Comparison of ENCODE assay signal across 27 mouse cellular contexts in genomic region chr14:30409331-30409730, GRCm38 (mm10).
A peak's percentile ranks its signal among the peaks of the same experiment; 100 is the strongest.
DNase-seq lines count a peak whose midpoint lies in the region; ATAC-seq and TF ChIP-seq lines count a peak whose summit lies in the region.
"Had no signal": no experiment of that assay in that cellular context is flagged by ENCODE, and none has a peak within 500 bp of the region (broad histone marks: within the 10 kb centered on the region; RNA-seq: fewer than 3 reads in every experiment).

No protein-coding gene starts in this region.

- no peaks in the 10 kb centered on the region for H3K27me3 ChIP-seq in heart, embryonic 12.5 days (replicated peaks)
- H3K27me3 ChIP-seq in heart, embryonic 15.5 days, result no peaks in the 10 kb centered on the region
- no peaks in the 10 kb centered on the region for H3K27me3 ChIP-seq in liver, embryonic 11.5 days (replicated peaks; ENCODE audit: control insufficient read depth, insufficient read depth, low read length)
- no peaks in the 10 kb centered on the region for H3K27me3 ChIP-seq in liver, postnatal 0 days (ENCODE audit: insufficient read depth, low read length)
- H3K27me3 ChIP-seq in forebrain, embryonic 16.5 days (replicated peaks; ENCODE audit: control insufficient read depth, insufficient read depth, low read length), result no peaks in the 10 kb centered on the region
- H3K27me3 ChIP-seq: embryonic facial prominence, embryonic 13.5 days; forebrain, embryonic 12.5 days; forebrain, embryonic 15.5 days had no signal

- DNase-seq in heart, postnatal 25 days (ENCODE audit: low spot score), result no peak
- no peak for DNase-seq in heart, adult 11 months
- DNase-seq in liver, embryonic 11.5 days (ENCODE audit: low spot score), result peak; percentile 18
- DNase-seq in liver, postnatal 0 days, result no peak
- DNase-seq: adrenal gland, adult 2 months; adrenal gland, postnatal 14 days; cerebellum, adult 11 months; cerebellum, adult 2 months; cerebellum, adult 9-11 months; cerebellum, postnatal 25 days; embryo, embryonic 11 days; gastrocnemius, postnatal 10 days; kidney, adult 18-20 months; kidney, adult 9 months had no signal

- peak; percentile 61; the same call in 1 of the 2 replicates for ATAC-seq in heart, embryonic 12.5 days (ENCODE audit: insufficient number of reproducible peaks, low FRiP score)
- ATAC-seq in heart, embryonic 15.5 days (replicated peaks; ENCODE audit: insufficient number of reproducible peaks, insufficient read depth, low FRiP score, low read depth), result 0 out of 2 replicates have a peak, but pooled peaks have one; percentile 22
- no peak for ATAC-seq in liver, embryonic 11.5 days (replicated peaks; ENCODE audit: low FRiP score)
- no peak for ATAC-seq in liver, postnatal 0 days
- ATAC-seq in forebrain, embryonic 16.5 days, result no peak
- ATAC-seq: CD4-positive, CD25-positive, alpha-beta regulatory T cell, adult 4 months; forebrain, embryonic 15.5 days; hindbrain, postnatal 0 days; inflammation-experienced regulatory T-cells, adult 6 months; intestine, embryonic 16.5 days had no signal

- no peaks in the 10 kb centered on the region for H3K9me3 ChIP-seq in heart, embryonic 12.5 days (replicated peaks)
- no peaks in the 10 kb centered on the region for H3K9me3 ChIP-seq in heart, embryonic 15.5 days (replicated peaks)
- no peaks in the 10 kb centered on the region for H3K9me3 ChIP-seq in liver, embryonic 11.5 days (ENCODE audit: control insufficient read depth, low read length)
- no peaks in the 10 kb centered on the region for H3K9me3 ChIP-seq in liver, postnatal 0 days (ENCODE audit: low read length)
- H3K9me3 ChIP-seq in forebrain, embryonic 16.5 days (ENCODE audit: control insufficient read depth, low read length), result no peaks in the 10 kb centered on the region
- H3K9me3 ChIP-seq: embryonic facial prominence, embryonic 13.5 days; forebrain, embryonic 12.5 days; forebrain, embryonic 15.5 days had no signal

- no peaks in the 10 kb centered on the region for H3K36me3 ChIP-seq in heart, embryonic 12.5 days
- no peaks in the 10 kb centered on the region for H3K36me3 ChIP-seq in heart, embryonic 15.5 days
- H3K36me3 ChIP-seq in liver, embryonic 11.5 days (ENCODE audit: control insufficient read depth, insufficient read depth, low read length), result no peaks in the 10 kb centered on the region
- H3K36me3 ChIP-seq in liver, postnatal 0 days (replicated peaks; ENCODE audit: insufficient read depth, low read length), result no peaks in the 10 kb centered on the region
- H3K36me3 ChIP-seq in forebrain, embryonic 16.5 days (ENCODE audit: control insufficient read depth, insufficient read depth), result no peaks in the 10 kb centered on the region
- H3K36me3 ChIP-seq: embryonic facial prominence, embryonic 10.5 days; embryonic facial prominence, embryonic 13.5 days; forebrain, embryonic 12.5 days; forebrain, embryonic 15.5 days had no signal

- H3K4me2 ChIP-seq in heart, embryonic 12.5 days, result no peak overlapping the region
- H3K4me2 ChIP-seq in heart, embryonic 15.5 days, result no peak overlapping the region
- H3K4me2 ChIP-seq in liver, embryonic 11.5 days, result no peak overlapping the region
- no peak overlapping the region for H3K4me2 ChIP-seq in liver, postnatal 0 days (ENCODE audit: low read depth, low read length)
- H3K4me2 ChIP-seq in forebrain, embryonic 16.5 days (ENCODE audit: low read length), result no peak overlapping the region
- H3K4me2 ChIP-seq: embryonic facial prominence, embryonic 13.5 days; forebrain, embryonic 12.5 days; forebrain, embryonic 15.5 days; hindbrain, embryonic 14.5 days had no signal

- WGBS in heart, embryonic 12.5 days, result 17% methylated on average over 4 of the region's 4 CpGs
- WGBS in heart, embryonic 15.5 days, result 34% methylated on average over 4 of the region's 4 CpGs
- 67% methylated on average over 4 of the region's 4 CpGs for WGBS in liver, embryonic 11.5 days
- WGBS in liver, postnatal 0 days (ENCODE audit: insufficient replicate concordance), result 75% methylated on average over 4 of the region's 4 CpGs
- WGBS in forebrain, embryonic 16.5 days, result 76% methylated on average over 4 of the region's 4 CpGs

- no peak for TF ChIP-seq EP300 in liver, postnatal 0 days (IDR thresholded peaks at IDR 0.05; ENCODE audit: low read depth)

- intact Hi-C loops in heart, postnatal 25 days (cut with DNase I), result no loop called here

- no peak overlapping the region for H3K9ac ChIP-seq in heart, embryonic 12.5 days
- H3K9ac ChIP-seq in heart, embryonic 15.5 days, result no peak overlapping the region
- H3K9ac ChIP-seq in liver, embryonic 11.5 days (ENCODE audit: low read depth, low read length), result no peak overlapping the region
- no peak overlapping the region for H3K9ac ChIP-seq in liver, postnatal 0 days (replicated peaks)
- H3K9ac ChIP-seq in forebrain, embryonic 16.5 days (replicated peaks; ENCODE audit: low read depth, low read length), result no peak overlapping the region
- H3K9ac ChIP-seq: embryonic facial prominence, embryonic 13.5 days; forebrain, embryonic 12.5 days; forebrain, embryonic 15.5 days; hindbrain, embryonic 14.5 days had no signal

- H3K27ac ChIP-seq in heart, embryonic 12.5 days (ENCODE audit: poor library complexity, severe bottlenecking), result peak overlapping the region; percentile 42
- peak overlapping the region; percentile 40; the same call in 1 of the 2 replicates for H3K27ac ChIP-seq in heart, embryonic 15.5 days
- H3K27ac ChIP-seq in liver, embryonic 11.5 days (ENCODE audit: low read depth, low read length), result no peak overlapping the region
- H3K27ac ChIP-seq in liver, postnatal 0 days (ENCODE audit: low read depth), result no peak overlapping the region
- no peak overlapping the region for H3K27ac ChIP-seq in forebrain, embryonic 16.5 days (ENCODE audit: low read length)
- H3K27ac ChIP-seq: embryonic facial prominence, embryonic 10.5 days; embryonic facial prominence, embryonic 13.5 days; forebrain, embryonic 12.5 days; forebrain, embryonic 15.5 days; hindbrain, embryonic 14.5 days; hindbrain, postnatal 0 days had no signal

- no peak overlapping the region for H3K4me3 ChIP-seq in heart, embryonic 12.5 days
- H3K4me3 ChIP-seq in heart, embryonic 15.5 days, result no peak overlapping the region
- no peak overlapping the region for H3K4me3 ChIP-seq in liver, embryonic 11.5 days (ENCODE audit: low read depth, low read length)
- H3K4me3 ChIP-seq in liver, postnatal 0 days (ENCODE audit: low read depth, low read length), result no peak overlapping the region
- no peak overlapping the region for H3K4me3 ChIP-seq in forebrain, embryonic 16.5 days (replicated peaks; ENCODE audit: low read length)
- H3K4me3 ChIP-seq: embryonic facial prominence, embryonic 10.5 days; embryonic facial prominence, embryonic 13.5 days; erythroblast, embryonic 14.5 days; forebrain, embryonic 12.5 days; forebrain, embryonic 15.5 days had no signal

- H3K4me1 ChIP-seq in heart, embryonic 12.5 days (replicated peaks), result peaks cover 26% of the 10 kb centered on the region
- H3K4me1 ChIP-seq in heart, embryonic 15.5 days (replicated peaks), result peaks cover 13% of the 10 kb centered on the region
- no peaks in the 10 kb centered on the region for H3K4me1 ChIP-seq in liver, embryonic 11.5 days (replicated peaks; ENCODE audit: control insufficient read depth, insufficient read depth, low read length)
- 0 out of 2 replicates have a peak, but pooled peaks cover 5% of the 10 kb centered on the region for H3K4me1 ChIP-seq in liver, postnatal 0 days (ENCODE audit: insufficient read depth)
- H3K4me1 ChIP-seq in forebrain, embryonic 16.5 days (replicated peaks; ENCODE audit: control insufficient read depth, insufficient read depth, low read length), result no peaks in the 10 kb centered on the region
- H3K4me1 ChIP-seq: embryonic facial prominence, embryonic 10.5 days; embryonic facial prominence, embryonic 13.5 days; forebrain, embryonic 12.5 days; forebrain, embryonic 15.5 days had no signal

- TF ChIP-seq CTCF in liver, postnatal 0 days (IDR thresholded peaks at IDR 0.05; ENCODE audit: low read depth), result no peak

Comparison
In these comparisons a context has a peak if more than half of its experiments do, and no peak if none do; other contexts are left out.
1. ATAC-seq: peak in heart, embryonic 12.5 days (single experiment) and heart, embryonic 15.5 days (single experiment); none in liver, embryonic 11.5 days (single experiment), liver, postnatal 0 days (single experiment) and forebrain, embryonic 16.5 days (single experiment).
2. H3K27ac ChIP-seq: peak in heart, embryonic 12.5 days (single experiment) and heart, embryonic 15.5 days (single experiment); none in liver, embryonic 11.5 days (single experiment), liver, postnatal 0 days (single experiment) and forebrain, embryonic 16.5 days (single experiment).